Mouse (Mus musculus) CH12.LX (cell line): ENCODE measurements around the gene Mapkbp1. TPM values are rescaled to one million over a fixed set of nuclear protein-coding genes. Genes with fewer than 3 reads are reported as not detected.

Experiments
- DNase-seq: peaks from one replicate; pipeline ENCODE4 v3.0.0-alpha.2; 2013; ENCODE audit errors: extremely low read depth
- H3K27ac ChIP-seq: 2 replicates; pipeline ENCODE4 v1.5.1; 2012; ENCODE audit warnings: low read depth, mild to moderate bottlenecking, control low read depth, moderate library complexity; ENCODE audit not compliant: insufficient read depth
- H3K27me3 ChIP-seq: replicated peaks from 2 replicates; pipeline ENCODE3; 2012; ENCODE audit warnings: inconsistent platforms
- H3K36me3 ChIP-seq, 2 experiments: replicated peaks in 1 of 2; 2 replicates each; pipeline versions ENCODE3 to v1.6.1; 2012; ENCODE audit warnings: inconsistent platforms in 1 of 2, low read length in 1 of 2, mild to moderate bottlenecking in 1 of 2, mixed read lengths in 1 of 2, moderate library complexity in 1 of 2; ENCODE audit not compliant: control insufficient read depth in 1 of 2, insufficient read depth in 1 of 2
- H3K4me1 ChIP-seq, 2 experiments: 2 replicates each; pipeline ENCODE4 v1.6.1; 2012; ENCODE audit warnings: inconsistent platforms in 1 of 2, moderate library complexity in 1 of 2; ENCODE audit not compliant: insufficient read depth in 2 of 2, control insufficient read depth in 1 of 2
- H3K4me2 ChIP-seq: 2 replicates; pipeline ENCODE4 v1.6.1; 2012; ENCODE audit warnings: low read depth, mild to moderate bottlenecking, control low read depth; ENCODE audit not compliant: poor library complexity, insufficient read depth, severe bottlenecking
- H3K4me3 ChIP-seq, 3 experiments: fragments of 150-350 bp in 1 of 3; sonication (generic) in 1 of 3; replicated peaks in 1 of 3; 2 replicates each; pipeline versions ENCODE3 to v1.5.1; 2011 to 2012; ENCODE audit warnings: low read depth in 2 of 3, low read length in 2 of 3, mild to moderate bottlenecking in 2 of 3, moderate library complexity in 2 of 3, control low read depth in 1 of 3, improper control_type of control experiment in 1 of 3, inconsistent platforms in 1 of 3, mixed read lengths in 1 of 3; ENCODE audit not compliant: poor library complexity in 1 of 3
- H3K79me2 ChIP-seq: replicated peaks from 2 replicates; pipeline ENCODE4 v1.6.1; 2012; ENCODE audit warnings: mild to moderate bottlenecking, moderate library complexity; ENCODE audit not compliant: control insufficient read depth, poor library complexity, insufficient read depth, severe bottlenecking; ENCODE audit errors: extremely low read depth
- H3K9ac ChIP-seq: 2 replicates; pipeline ENCODE4 v1.6.1; 2012; ENCODE audit warnings: low read depth, mild to moderate bottlenecking, control low read depth, moderate library complexity; ENCODE audit not compliant: insufficient read depth
- H3K9me3 ChIP-seq: replicated peaks from 2 replicates; pipeline ENCODE3; 2012; ENCODE audit warnings: low read length, inconsistent platforms, mixed read lengths
- BHLHE40 ChIP-seq: IDR thresholded peaks from 2 replicates; pipeline ENCODE4 v1.6.1; 2011; ENCODE audit warnings: mild to moderate bottlenecking, low read depth, low read length, improper control_type of control experiment
- CHD1 ChIP-seq: IDR thresholded peaks from 2 replicates; pipeline ENCODE4 v1.6.1; 2012; ENCODE audit warnings: low read depth, low read length, improper control_type of control experiment, inconsistent platforms
- CHD2 ChIP-seq: IDR thresholded peaks from 2 replicates; pipeline ENCODE4 v1.6.1; 2011; ENCODE audit warnings: low read length, improper control_type of control experiment
- CTCF ChIP-seq, 2 experiments: IDR thresholded peaks in 1 of 2; conservative IDR thresholded peaks in 1 of 2; 2 replicates each; pipeline ENCODE4 v1.5.1; 2011 to 2012; ENCODE audit warnings: low read depth in 2 of 2, low read length in 2 of 2, improper control_type of control experiment in 1 of 2, inconsistent platforms in 1 of 2, mild to moderate bottlenecking in 1 of 2, moderate library complexity in 1 of 2
- E2F4 ChIP-seq: IDR thresholded peaks from 2 replicates; pipeline ENCODE4 v1.6.1; 2011; ENCODE audit warnings: low read depth, low read length, improper control_type of control experiment; ENCODE audit not compliant: insufficient replicate concordance
- EP300 ChIP-seq: IDR thresholded peaks from 2 replicates; pipeline ENCODE4 v1.6.1; 2011; ENCODE audit warnings: low read length, improper control_type of control experiment
- ETS1 ChIP-seq: conservative IDR thresholded peaks from 2 replicates; pipeline ENCODE4 v1.6.1; 2012; ENCODE audit warnings: low read depth, mild to moderate bottlenecking, inconsistent platforms, low read length, improper control_type of control experiment, moderate library complexity
- GABPA ChIP-seq: IDR thresholded peaks from 2 replicates; pipeline ENCODE4 v1.6.1; 2012; ENCODE audit warnings: low read depth, low read length, improper control_type of control experiment, inconsistent platforms; ENCODE audit not compliant: insufficient replicate concordance
- HCFC1 ChIP-seq: IDR thresholded peaks from 2 replicates; pipeline ENCODE4 v1.6.1; 2012; ENCODE audit warnings: low read depth, mild to moderate bottlenecking, inconsistent platforms, low read length, improper control_type of control experiment
- IRF4 ChIP-seq: IDR thresholded peaks from 2 replicates; pipeline ENCODE4 v1.6.1; 2014; ENCODE audit warnings: low read depth, mild to moderate bottlenecking, inconsistent platforms, low read length, improper control_type of control experiment
- KAT2A ChIP-seq: IDR thresholded peaks from 2 replicates; pipeline ENCODE4 v1.6.1; 2012; ENCODE audit warnings: low read length, improper control_type of control experiment, inconsistent platforms; ENCODE audit not compliant: insufficient replicate concordance
- MAFK ChIP-seq: IDR thresholded peaks from 2 replicates; pipeline ENCODE4 v1.6.1; 2011; ENCODE audit warnings: low read length, improper control_type of control experiment; ENCODE audit not compliant: insufficient replicate concordance
- MAX ChIP-seq: IDR thresholded peaks from 2 replicates; pipeline ENCODE4 v1.6.1; 2011; ENCODE audit warnings: low read length, improper control_type of control experiment
- MEF2A ChIP-seq: IDR thresholded peaks from 2 replicates; pipeline ENCODE4 v1.6.1; 2014; ENCODE audit warnings: low read depth, mild to moderate bottlenecking, inconsistent platforms, low read length, improper control_type of control experiment, borderline replicate concordance
- MXI1 ChIP-seq: IDR thresholded peaks from 2 replicates; pipeline ENCODE4 v1.6.1; 2011; ENCODE audit warnings: mild to moderate bottlenecking, low read depth, low read length, improper control_type of control experiment
- MYC ChIP-seq: IDR thresholded peaks from 2 replicates; pipeline ENCODE4 v1.6.1; 2011; ENCODE audit warnings: low read depth, mild to moderate bottlenecking, improper control_type of control experiment, low read length
- NRF1 ChIP-seq: IDR thresholded peaks from 2 replicates; pipeline ENCODE4 v1.6.1; 2014; ENCODE audit warnings: low read depth, mild to moderate bottlenecking, inconsistent platforms, low read length, improper control_type of control experiment, moderate library complexity
- POLR2A ChIP-seq: IDR thresholded peaks from 2 replicates; pipeline ENCODE4 v1.6.1; 2011; ENCODE audit warnings: low read depth, mild to moderate bottlenecking, improper control_type of control experiment, low read length
- RAD21 ChIP-seq: IDR thresholded peaks from 2 replicates; pipeline ENCODE4 v1.6.1; 2011; ENCODE audit warnings: low read depth, mild to moderate bottlenecking, low read length, improper control_type of control experiment, moderate library complexity
- SIN3A ChIP-seq: IDR thresholded peaks from 2 replicates; pipeline ENCODE4 v1.6.1; 2012; ENCODE audit warnings: low read length, improper control_type of control experiment, inconsistent platforms
- TBP ChIP-seq: conservative IDR thresholded peaks from 2 replicates; pipeline ENCODE4 v1.6.1; 2011; ENCODE audit warnings: low read depth, low read length, improper control_type of control experiment
- ZC3H11A ChIP-seq: IDR thresholded peaks from 2 replicates; pipeline ENCODE4 v1.6.1; 2012; ENCODE audit warnings: low read depth, mild to moderate bottlenecking, inconsistent platforms, low read length, improper control_type of control experiment
- ZMIZ1 ChIP-seq: IDR thresholded peaks from 2 replicates; pipeline ENCODE4 v1.6.1; 2012; ENCODE audit warnings: low read depth, mild to moderate bottlenecking, inconsistent platforms, low read length, improper control_type of control experiment
- ZNF384 ChIP-seq: IDR thresholded peaks from 2 replicates; pipeline ENCODE4 v1.6.1; 2012; ENCODE audit warnings: low read depth, low read length, improper control_type of control experiment, inconsistent platforms
- dilution Hi-C: fragments of 300-500 bp; cut with MboI; formaldehyde crosslinking; loops from 2 replicates; pipeline ENCODE4 v1.14.3; 2020; ENCODE audit warnings: low sequenced_read_pairs; ENCODE audit not compliant: extremely low pct_unique_long_range_greater_than_20kb, extremely low pct_ligation_motif_present
- in situ Hi-C: fragments of 300-500 bp; cut with MboI; formaldehyde crosslinking; loops from 3 replicates; pipeline ENCODE4 v1.14.3; 2019; ENCODE audit warnings: low sequenced_read_pairs, low pct_ligation_motif_present, low pct_unique_long_range_greater_than_20kb, mixed read lengths
- polyA plus RNA-seq: library from polyadenylated mRNA; unstranded; fragments of >175 nt; gene quantifications from 2 replicates; pipeline ENCODE4 v1.2.1, GENCODE M21; 2012; ENCODE audit warnings: low read depth; ENCODE audit not compliant: insufficient read length
- total RNA-seq, 2 experiments: library from RNA; depleted of rRNA; stranded (reverse); fragments of 300-350 nt in 1 of 2; fragments of >200 nt in 1 of 2; gene quantifications; 2 replicates each; pipeline ENCODE4 v1.2.3; 2012 to 2014

Gene Mapkbp1
- total and polyA plus RNA-seq, 3 experiments = 1.9 to 7.0 (median 4.3) TPM

GRCm38 (mm10) chr2:120026984-120027949 is 54.8 kb downstream of the Mapkbp1 start, which contains the start of the genes Jmjd7 and Gm28042 (continued):
- TF ChIP-seq MAFK (no peak), KAT2A (no peak), SIN3A (peak; percentile 54; the same call in 1 of the 2 replicates), E2F4 (no peak), HCFC1 (peak; percentile 69), ZNF384 (no peak), MEF2A (no peak), ETS1 (no peak), BHLHE40 (no peak)

- Histone ChIP-seq H3K9ac (peak overlapping the region; percentile 64), H3K27me3 (no peaks in the 10 kb centered on the region), H3K79me2 (no peaks in the 10 kb centered on the region), H3K36me3 (peaks cover 37 to 68% of the 10 kb centered on the region in 2 experiments), H3K4me2 (peak overlapping the region; percentile 65), H3K4me3 (peak overlapping the region; percentile 72 to 83 (median 82)), H3K4me1 (peaks cover 5 to 38% of the 10 kb centered on the region in 2 experiments; a peak in 3 of 4 replicates), H3K27ac (no peak overlapping the region), H3K9me3 (no peaks in the 10 kb centered on the region)
- in situ Hi-C loops = no loop called here
- no peak for TF ChIP-seq GABPA
- no peak for TF ChIP-seq IRF4
- TF ChIP-seq CTCF (conservative IDR thresholded peaks at IDR 0.05 in 1 of 2, IDR thresholded peaks at IDR 0.05 in 1 of 2; ENCODE audit: low read depth in 2 of 2, low read length in 2 of 2) = no peak
- no peak for TF ChIP-seq MAFK
- no peak for TF ChIP-seq ZC3H11A
- no peak for TF ChIP-seq NRF1
- no peak for TF ChIP-seq MXI1
- TF ChIP-seq RAD21 = no peak
- no peak for TF ChIP-seq MYC
- no peak for TF ChIP-seq CHD1
- TF ChIP-seq MAX = no peak
- no peak for TF ChIP-seq TBP
- no peak for TF ChIP-seq HCFC1
- no peak for TF ChIP-seq POLR2A
- no peak for TF ChIP-seq CHD2
- TF ChIP-seq EP300 = no peak
- no peak for TF ChIP-seq ZMIZ1
- DNase-seq = peak; percentile 8
- dilution Hi-C loops = no loop called here
Observed at GRCm38 (mm10) chr2:120027950-120028331, 55.4 kb downstream of the Mapkbp1 start.
